Mouse (Mus musculus): ENCODE measurements around the gene Fcnb.

Gene Fcnb

DNA sequence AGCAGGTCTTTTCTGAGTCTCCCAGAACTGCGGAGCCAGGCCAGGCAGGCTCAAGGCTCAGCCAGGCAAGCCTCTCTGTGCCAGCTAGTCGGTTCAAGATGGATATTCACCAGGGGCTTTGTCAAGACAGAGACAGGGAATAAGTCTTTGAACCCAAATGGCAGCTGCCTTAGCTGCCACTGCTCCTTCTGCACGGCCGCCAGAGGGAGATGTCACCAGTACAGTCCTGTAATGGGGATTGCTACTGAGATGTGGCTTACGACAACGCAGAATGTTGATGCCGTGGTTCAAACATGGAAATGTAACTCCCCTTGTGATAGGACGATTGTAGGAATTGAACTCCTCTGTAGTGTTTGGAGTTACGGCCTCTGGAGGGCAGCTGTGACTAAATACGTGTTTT is 1.4 kb upstream of the Fcnb start:
- no peak for DNase-seq (ENCODE audit: extremely low spot score, low spot score)

DNA sequence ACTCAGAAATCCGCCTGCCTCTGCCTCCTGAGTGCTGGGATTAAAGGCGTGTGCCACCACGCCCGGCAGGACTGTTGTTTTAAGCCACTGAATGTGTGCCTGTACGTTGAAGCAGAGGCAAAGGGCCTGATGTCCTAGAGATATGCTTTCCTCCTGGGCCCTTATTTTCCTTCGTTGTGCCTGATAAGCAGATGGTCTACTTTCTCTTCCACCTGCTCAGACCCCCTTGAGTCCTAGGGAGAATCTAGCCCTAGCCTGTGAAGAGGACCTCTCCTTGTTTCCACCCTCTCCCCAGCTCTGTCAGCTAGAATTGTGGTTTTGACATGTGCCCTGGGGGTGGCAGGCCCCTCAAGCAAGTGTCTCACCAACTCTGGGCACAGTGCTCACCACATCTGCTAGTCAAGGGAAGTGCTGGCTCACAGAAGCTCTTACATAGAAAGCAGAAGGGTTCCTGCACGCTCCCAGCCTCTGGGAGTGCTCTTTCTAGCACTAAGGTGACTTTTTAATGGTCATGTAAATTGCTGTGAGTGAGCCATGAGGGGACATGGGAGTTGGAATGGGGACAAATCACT is 9.0 kb downstream of the Fcnb start:
- no peak for DNase-seq (ENCODE audit: extremely low spot score, low spot score)

DNA sequence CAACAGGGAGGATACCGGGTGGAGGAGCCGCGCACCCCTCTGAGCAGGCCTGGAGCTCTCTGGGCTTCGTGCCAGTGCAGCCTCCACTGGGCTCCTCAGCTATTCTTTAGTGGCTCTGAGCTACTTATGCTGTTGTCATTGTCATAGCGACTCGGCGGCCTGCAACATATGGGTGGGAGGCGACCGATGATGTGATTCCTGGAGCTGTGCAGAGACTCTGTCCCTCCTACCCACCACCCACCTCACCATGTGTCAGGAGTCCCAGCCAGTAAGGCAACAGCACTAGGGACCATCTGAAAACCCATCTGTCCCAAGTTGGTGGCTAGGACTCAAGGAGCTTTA is 16.2 kb downstream of the Fcnb start:
- no peak for DNase-seq (ENCODE audit: extremely low spot score, low spot score)

DNA sequence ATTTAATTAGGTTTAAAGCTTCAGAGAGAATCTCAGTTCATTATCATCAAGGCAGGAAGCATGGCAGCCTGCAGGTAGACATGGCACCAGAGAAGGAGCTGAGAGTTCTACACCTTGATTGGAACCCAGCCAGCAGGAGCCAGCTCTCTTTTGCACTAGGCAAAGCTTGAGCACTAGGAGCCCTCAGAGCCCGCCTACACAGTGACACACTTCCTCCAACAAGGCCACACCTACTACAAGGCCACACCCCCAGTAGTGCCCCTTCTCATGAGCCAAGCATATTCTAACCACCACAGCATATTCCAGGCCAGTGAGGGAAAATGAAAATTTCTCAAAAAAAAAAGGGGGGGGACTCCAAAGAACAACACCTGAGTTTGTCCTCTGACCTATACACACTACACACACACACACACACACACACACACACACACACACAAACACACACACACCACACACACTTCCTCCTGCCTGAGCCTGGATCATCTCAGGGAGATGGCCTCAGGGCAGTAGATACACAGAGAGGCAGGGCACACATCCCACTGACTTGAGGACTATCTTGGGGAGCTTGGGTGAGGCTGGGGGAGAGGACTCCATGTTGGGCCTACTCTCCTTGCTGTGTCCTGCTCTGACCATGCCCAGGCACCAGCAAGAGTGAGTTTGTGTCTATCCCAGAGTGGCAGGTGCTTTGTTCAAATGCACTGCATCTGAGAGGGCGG is 16.7 kb downstream of the Fcnb start:
- DNase-seq (ENCODE audit: extremely low spot score, low spot score), result no peak

DNA sequence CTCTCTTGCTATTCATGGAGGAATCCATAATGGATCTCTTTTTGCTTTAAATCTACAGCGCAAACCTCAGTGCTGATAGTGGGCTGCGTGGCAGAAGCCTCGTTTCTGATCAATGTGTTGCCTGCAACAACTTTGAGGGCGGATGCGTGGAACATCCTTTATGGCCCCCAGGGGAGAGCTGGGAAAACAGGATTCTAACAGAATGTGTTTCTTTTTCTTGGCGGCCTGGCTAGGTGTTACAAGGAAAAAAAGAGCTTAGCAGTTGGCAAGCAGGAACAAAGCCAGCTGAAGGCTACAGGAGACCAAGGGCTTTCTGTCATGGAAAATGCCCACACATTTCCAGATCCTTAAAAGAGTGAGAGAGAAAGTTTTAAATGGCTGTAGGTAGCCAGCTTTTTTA is 17.5 kb downstream of the Fcnb start:
- DNase-seq (ENCODE audit: extremely low spot score, low spot score), result no peak

DNA sequence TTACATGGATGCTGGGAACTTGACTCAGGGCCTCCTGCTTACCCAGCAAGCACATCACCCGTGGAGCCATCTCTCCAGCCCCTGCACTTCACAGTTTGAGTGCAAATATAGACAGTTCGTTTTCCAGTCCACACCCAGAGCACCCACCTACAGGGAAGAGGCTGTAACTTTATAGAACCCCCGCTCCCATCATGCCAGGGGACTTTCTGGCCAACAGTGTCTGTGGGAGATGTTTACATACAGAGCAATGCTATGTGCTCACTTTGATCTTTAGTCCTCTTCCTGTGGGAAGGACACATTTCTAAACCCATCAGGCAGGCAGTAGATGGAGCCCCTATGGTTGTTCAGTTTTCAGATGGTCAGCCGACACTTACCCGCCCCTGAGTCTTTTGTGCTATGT is 18.0 kb downstream of the Fcnb start:
- no peak for DNase-seq (ENCODE audit: extremely low spot score, low spot score)

DNA sequence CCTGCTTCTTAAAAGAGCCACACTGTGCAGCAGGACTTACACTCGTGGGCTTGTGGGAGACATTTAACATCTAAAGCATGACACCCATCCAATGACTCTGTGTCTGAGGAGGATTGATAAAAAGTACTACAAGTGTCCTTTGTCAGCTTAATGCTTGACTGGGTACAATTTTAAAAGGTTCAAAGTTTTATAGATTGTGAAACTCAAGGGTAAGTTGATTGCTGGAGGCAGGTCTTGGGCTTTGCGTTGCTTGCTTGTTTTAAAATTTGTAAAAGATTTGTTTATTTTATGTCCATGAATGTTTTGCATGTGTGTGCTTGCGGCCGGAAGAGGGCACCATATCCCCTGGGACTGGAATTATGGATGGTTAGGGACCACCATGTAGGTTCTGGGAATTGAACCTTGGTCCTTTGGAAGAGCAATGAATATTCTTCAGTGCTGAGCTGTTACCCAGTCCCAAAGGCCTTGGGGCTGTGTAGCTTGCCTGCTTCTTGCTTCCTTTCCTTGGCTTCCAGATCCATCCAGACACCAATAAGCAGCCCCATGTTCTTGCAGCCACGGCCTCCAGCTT is 19.5 kb downstream of the Fcnb start:
- no peak for DNase-seq (ENCODE audit: extremely low spot score, low spot score)

DNA sequence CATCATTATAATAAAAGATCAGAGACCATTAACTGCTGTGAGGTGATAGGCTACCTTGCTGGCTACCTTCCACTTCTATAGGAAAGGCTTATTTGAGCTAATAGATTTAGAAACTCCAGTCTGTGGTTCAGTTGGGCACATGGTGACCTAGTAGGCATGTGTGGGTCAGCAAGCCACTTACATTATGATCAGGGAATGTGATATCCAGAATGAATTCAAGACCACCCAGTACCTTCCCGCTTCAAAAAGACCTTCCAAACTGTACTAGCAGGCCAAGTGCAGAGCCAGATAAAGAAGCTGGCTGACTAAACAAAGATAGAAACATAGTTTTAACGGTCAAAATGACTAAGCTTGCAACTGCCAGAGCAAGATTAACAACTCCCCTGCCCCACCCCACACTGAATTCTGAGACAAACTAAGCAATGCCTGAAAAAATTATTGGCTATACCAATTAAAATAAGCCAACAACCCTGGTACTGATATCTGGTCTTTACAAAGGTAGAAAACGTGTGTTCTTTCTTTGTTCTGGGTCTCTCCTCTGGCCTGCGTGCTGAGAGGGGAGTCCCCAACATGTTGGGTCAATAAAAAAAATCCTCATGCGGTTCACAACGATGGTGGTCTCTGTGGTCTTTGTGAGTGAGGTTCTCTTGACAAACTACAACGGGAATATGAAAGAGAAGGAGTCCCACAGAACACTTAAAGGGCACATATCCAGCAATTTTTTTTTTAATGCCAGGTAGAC is 20.2 kb downstream of the Fcnb start:
- no peak for DNase-seq (ENCODE audit: extremely low spot score, low spot score)

DNA sequence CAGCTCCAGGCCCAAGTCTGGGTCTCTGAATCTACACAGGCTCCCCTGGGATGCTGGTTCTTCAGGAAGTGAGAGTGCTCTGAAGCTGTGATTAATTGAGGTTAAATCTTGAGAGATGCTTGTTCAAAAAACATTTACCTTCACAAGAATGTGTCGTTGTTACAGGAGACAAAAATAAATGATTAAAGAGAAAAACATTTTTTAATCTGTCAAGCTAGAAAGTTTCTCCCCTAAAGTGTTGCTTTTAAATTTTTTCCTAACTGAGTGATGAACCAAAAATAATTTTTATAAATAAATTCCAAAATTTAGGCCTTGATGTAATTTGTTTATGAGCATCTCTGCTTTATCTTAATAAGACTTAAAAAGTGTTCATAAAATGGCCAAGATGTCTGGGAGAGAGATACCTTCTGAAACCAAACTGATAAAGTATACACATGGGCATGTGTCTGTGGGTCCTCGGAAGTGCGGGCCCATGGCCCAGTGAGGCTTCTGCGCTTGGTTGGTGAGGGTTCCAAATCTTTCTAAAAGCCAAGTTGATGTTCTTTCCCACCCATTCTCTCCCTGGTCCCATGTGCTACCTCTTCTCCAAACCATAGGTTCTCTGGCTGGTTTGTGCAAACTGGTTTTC is 20.9 kb downstream of the Fcnb start:
- DNase-seq (ENCODE audit: extremely low spot score, low spot score), result no peak

DNA sequence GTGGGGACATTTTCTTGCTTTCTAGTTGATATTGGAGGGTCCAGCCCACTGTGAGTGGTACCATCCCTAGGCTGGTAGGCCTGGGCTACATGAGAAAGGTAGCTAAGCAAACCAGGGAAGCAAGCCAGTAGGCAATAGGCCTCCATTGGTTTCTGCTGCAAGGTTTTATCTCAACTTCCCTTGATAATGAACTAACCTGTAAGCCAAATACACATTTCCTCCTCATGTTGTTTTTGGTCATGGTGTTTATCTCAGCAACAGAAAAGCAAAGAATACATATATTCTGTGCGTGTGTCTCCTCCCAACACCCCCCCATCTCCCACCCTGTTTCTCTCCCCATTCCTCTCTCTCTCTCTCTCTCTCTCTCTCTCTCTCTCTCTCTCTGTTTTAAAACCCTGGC is 24.8 kb downstream of the Fcnb start:
- DNase-seq (ENCODE audit: extremely low spot score, low spot score), result no peak

DNA sequence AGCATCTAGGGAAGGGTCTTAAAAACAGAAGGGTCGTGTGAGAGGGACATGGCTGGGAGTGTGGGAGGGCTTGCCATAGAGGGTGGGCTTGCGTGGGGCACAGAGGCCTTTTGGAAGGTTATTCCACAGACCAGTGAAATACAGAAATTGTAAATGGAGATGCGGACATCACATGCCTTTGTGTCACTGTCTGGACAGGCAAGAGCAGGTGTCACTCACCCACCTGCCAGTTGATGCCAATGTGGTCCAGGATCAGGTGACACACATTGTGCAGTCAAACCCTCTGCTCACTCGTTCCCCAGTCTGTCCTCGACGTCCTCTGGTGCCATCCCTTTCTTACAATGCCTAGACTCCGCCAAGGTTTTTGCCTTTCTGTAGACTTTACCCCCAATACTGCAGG is 37.6 kb downstream of the Fcnb start:
- DNase-seq (ENCODE audit: extremely low spot score, low spot score), result no peak

DNA sequence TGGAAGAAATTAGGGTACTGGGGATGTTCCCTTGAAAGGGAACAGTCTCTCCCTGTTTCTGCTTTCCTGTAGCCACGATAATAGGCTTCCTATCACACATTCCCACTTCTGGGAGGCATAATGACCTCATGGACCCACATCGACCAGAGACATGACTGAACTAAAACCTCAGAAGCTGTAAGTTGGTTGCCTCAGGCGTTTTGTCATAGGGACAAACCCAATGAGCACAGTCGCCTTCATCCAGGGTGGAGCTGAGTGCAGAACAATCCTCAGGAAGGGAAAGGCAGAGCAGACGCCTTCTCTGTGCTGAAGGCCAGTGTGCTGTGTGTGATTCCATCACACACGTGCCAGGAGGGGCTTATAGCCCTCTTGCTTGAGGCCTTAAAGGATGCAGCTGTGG is 38.4 kb downstream of the Fcnb start:
- no peak for DNase-seq (ENCODE audit: extremely low spot score, low spot score)

DNA sequence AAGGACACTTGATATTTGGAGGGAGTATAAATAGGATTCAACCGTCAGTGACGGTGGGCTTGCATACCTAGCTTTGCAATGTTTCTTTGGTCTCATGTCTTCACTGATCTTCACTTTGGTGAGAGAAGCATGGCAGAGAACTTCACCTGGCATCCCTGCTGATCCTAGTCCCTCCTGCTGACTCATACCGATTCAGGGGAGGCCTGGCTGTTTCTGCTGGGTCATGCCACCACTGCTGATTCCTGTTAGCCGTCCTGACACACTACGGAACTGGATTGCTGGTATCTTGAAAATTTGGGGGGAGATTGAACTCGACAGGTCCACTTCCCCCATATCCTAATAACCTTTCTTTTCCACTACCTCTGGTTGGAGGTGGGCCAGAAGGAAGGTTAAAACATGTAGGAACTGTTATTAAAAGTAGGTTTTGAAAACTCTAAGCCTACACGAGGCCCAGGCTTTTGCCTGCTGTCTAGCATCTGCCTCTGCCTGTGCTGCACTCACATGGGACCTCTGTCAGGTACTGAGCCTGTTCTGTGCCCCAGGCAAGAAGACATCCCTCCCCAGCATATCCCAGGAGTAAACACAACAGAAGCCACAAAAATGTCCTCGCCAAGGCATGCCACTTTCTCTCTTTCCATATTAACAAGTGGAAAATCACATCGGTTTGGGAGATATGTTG is 39.6 kb downstream of the Fcnb start:
- no peak for DNase-seq (ENCODE audit: extremely low spot score, low spot score)

DNA sequence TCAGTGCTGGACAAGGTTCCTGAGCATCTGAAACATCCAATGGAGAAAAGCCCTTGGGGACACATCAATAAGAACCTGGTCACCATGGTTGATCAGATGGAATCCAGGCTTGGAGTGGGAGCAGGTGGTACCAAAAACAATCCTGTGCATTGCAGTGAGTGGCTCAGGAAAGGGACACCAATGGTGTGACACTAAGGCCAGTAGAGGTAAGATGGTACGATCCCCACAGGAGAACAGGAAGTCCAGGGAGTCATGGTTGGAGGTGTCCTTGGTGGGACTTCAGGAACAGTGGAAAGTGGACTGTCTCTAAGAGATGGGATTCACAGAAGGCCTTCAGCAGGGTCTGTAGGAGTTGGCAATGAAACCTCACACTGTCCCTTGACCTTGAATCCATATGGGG is 44.2 kb downstream of the Fcnb start:
- no peak for DNase-seq (ENCODE audit: extremely low spot score, low spot score)

DNA sequence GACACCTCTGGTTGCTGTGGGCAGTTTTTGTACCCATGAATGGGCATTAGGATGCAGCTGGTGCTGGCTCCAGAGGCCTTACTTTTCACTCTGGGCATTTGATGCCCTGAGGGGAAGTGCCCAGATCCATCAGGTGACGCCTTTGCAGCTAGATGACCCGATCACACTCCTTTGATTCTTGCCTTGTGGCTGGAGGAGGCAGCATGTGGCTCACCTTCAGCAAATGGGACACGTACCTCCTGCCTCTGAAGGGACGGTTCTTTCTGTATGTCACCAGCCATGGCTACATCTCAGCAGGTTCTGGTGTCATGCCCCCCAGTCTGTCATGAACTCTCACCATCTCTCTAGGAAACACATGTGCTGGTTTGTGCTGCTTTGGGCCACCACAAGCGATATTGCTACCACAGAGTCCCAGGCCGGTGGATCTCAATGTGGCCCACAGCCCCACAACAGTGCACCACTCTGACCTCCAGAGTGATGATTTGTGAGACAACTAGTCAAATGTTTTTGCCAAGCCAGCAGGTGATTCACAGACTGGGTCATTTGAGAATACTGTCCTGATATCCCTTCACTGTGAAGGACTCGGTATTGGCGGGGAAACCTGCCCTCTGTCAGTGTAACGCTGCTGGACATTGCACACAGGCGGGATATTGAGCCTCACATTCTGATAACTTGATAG is 44.9 kb downstream of the Fcnb start:
- no peak for DNase-seq (ENCODE audit: extremely low spot score, low spot score)

DNA sequence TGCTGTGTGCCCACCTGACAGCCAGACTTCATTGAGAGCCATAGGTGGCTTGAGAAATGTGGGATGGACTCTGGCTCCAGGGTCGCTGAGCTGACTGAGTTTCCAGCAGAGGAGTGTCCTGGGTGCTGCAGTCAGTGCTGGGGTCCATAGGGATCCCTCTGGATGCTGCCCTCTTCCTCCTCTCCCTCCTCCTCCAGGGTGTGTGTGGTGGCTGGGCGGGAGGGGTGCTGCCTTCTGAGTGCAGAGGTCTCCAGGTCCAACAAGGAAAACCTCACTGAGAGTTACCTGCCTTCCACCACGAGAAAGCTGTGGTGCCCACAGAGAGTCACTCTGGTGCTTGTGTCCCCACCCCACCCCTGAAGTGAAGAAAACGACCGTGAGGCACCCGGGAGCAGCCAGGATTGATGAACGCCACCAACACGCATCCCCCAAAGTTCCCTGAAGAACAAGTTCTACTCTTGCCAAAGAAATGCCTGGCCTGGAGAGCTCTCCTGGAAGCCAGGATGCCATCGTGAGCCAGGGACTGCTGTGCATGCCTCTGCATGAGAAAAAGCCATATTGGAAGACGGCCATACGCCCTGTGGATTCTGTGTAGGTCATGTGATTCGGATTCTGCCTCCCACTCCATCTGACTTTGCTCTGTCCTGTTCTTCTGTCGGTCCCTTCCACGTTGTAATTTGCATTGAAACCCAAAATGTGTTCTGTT is 46.1 kb downstream of the Fcnb start:
- no peak for DNase-seq (ENCODE audit: extremely low spot score, low spot score)

DNA sequence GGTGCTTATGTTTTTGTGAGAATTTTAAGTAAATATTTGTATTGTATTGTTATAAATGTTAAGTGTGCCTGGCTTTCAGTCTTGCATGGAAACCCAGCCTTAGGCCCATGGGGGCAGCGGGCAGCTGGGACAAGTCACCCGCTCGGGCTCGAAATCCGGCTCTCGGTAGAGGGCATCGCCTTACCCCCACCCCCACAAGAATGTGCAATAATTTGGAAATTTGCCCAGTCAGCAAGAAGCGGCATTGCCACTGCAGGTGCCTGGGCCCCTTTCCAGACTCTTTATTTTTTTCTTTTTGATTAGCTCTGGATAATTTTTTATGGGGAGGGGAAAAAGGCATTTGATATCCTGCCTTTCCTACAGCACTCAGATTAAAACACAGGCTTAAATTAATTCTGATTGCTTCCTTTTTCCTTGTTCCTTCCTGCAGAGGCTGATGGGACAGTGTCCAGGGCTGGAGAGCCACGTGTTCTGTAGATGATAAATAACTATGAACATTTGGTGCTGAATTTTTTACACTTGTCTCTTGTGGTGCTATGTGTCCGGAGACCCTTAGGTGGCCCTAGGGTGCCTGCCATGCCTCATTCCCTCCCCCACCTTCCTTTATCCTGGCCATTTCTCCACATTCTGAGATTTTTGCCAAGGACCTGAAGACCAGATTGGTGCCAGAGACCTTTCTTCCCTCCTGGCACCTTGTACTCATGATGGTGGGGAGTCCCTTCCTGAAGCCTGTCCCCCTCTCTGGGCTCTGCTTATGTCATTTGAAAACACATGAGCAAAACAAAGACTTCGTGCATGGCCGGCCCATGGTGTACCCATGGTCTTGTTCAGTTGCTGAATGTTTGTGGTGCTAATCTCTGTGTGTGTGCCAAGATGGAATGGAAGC is 46.9 kb downstream of the Fcnb start:
- no peak for DNase-seq (ENCODE audit: extremely low spot score, low spot score)

DNA sequence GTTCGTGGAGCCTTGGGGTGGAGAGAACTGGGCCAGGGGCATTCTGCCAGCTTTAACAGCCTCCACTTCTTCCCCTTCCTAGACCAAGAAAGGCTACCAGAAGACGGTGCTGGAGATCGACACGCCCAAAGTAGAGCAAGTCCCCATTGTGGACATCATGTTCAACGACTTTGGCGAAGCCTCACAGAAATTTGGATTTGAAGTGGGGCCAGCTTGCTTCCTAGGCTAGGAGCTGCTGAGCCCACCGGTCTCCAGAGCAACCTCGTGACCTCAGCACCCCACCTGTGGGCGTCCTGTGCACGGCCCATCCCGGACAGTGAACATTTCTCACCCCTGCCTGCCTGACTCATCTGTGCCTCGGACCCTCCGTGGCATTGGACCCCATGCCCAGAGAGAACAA is 47.9 kb downstream of the Fcnb start:
- DNase-seq (ENCODE audit: extremely low spot score, low spot score), result no peak

DNA sequence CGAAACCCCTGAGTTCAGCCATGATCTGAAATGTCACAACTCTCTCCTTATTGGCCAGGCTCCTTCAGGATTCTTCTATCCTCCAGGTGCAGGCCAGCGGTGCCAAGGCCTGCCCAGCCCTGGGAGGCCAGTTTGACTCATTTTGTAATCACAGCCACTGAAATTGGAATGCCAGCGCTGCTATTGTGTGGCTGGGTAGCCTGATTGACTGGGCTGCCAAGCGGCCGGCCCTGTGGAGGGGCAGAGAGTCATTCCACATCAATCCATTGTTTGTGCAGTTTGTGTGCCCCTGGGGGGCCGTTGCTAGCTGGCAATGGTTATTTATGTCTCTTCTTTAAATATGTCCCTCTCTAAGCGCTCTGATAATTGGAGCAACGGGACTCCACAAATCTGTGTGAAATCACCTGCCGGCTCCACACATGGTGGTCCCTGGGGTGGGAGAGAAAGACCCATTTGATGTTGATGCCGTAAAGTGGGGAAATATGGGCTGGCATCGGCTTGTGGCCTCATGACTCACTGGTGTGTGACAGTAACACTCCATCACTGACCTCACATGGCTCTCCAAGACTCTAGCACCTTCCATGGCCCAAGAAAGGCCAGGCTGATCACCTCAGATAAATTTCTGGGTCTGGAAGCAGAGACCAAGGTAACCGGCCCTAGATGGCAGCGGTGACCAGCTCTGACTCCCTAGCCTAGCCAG is 50.5 kb downstream of the Fcnb start:
- no peak for DNase-seq (ENCODE audit: extremely low spot score, low spot score)

All from neural tube, embryonic 10.5 days (tissue).